Mouse (Mus musculus): ENCODE results near the gene Arsg. TPM values are rescaled to one million over a fixed set of nuclear protein-coding genes. Genes with fewer than 3 reads are reported as not detected.

The Arsg gene
- polyA plus RNA-seq, 1 experiment from 2014 or later: 3.2 TPM

GRCm38 (mm10) chr11:109460586-109460985, 12.6 kb upstream of the Arsg start:
- no peak overlapping the region for H3K9ac ChIP-seq (ENCODE audit: low read length)
- no peaks in the 10 kb centered on the region for H3K4me1 ChIP-seq (replicated peaks; ENCODE audit: control insufficient read depth, insufficient read depth)
- no peak for ATAC-seq (ENCODE audit: low FRiP score, low TSS enrichment)
- no peaks in the 10 kb centered on the region for H3K27me3 ChIP-seq (ENCODE audit: control insufficient read depth, insufficient read depth, low read length)
- no peak for DNase-seq (ENCODE audit: low spot score)
- no peaks in the 10 kb centered on the region for H3K9me3 ChIP-seq (ENCODE audit: control insufficient read depth, low read length)
- no peaks in the 10 kb centered on the region for H3K36me3 ChIP-seq (ENCODE audit: control insufficient read depth, insufficient read depth, low read length)
- no peak for TF ChIP-seq CTCF (IDR thresholded peaks at IDR 0.05; ENCODE audit: low read depth)
- no peak for TF ChIP-seq EP300 (optimal IDR thresholded peaks at IDR 0.05)
- no peak overlapping the region for H3K27ac ChIP-seq (replicated peaks)
- H3K4me3 ChIP-seq (ENCODE audit: low read depth, low read length): no peak overlapping the region
- H3K4me2 ChIP-seq (replicated peaks; ENCODE audit: low read depth): no peak overlapping the region
- 45% methylated on average over 5 of the region's 5 CpGs for WGBS

GRCm38 (mm10) chr11:109465068-109465467, 8.1 kb upstream of the Arsg start:
- H3K27ac ChIP-seq (replicated peaks): no peak overlapping the region
- ATAC-seq (ENCODE audit: low FRiP score, low TSS enrichment): no peak
- WGBS: 82% methylated on average over 4 of the region's 4 CpGs

GRCm38 (mm10) chr11:109466987-109467386, 6.2 kb upstream of the Arsg start:
- Histone ChIP-seq H3K4me3 (ENCODE audit: low read depth, low read length) (no peak overlapping the region), H3K9ac (ENCODE audit: low read length) (no peak overlapping the region), H3K4me1 (replicated peaks; ENCODE audit: control insufficient read depth, insufficient read depth) (no peaks in the 10 kb centered on the region), H3K27me3 (ENCODE audit: control insufficient read depth, insufficient read depth, low read length) (no peaks in the 10 kb centered on the region), H3K27ac (replicated peaks) (no peak overlapping the region), H3K4me2 (replicated peaks; ENCODE audit: low read depth) (no peak overlapping the region), H3K36me3 (ENCODE audit: control insufficient read depth, insufficient read depth, low read length) (no peaks in the 10 kb centered on the region), H3K9me3 (ENCODE audit: control insufficient read depth, low read length) (no peaks in the 10 kb centered on the region)
- DNase-seq (ENCODE audit: low spot score): no peak
- TF ChIP-seq CTCF (IDR thresholded peaks at IDR 0.05; ENCODE audit: low read depth) (no peak), EP300 (optimal IDR thresholded peaks at IDR 0.05) (no peak)
- WGBS: 57% methylated on average over 8 of the region's 8 CpGs
- no peak for ATAC-seq (ENCODE audit: low FRiP score, low TSS enrichment)

More at GRCm38 (mm10) chr11:109465068-109465467, 8.1 kb upstream of the Arsg start:
- no peaks in the 10 kb centered on the region for H3K27me3 ChIP-seq (ENCODE audit: control insufficient read depth, insufficient read depth, low read length)
- no peak overlapping the region for H3K4me3 ChIP-seq (ENCODE audit: low read depth, low read length)
- TF ChIP-seq EP300 (optimal IDR thresholded peaks at IDR 0.05) (no peak), CTCF (IDR thresholded peaks at IDR 0.05; ENCODE audit: low read depth) (no peak)
- no peak for DNase-seq (ENCODE audit: low spot score)
- H3K9ac ChIP-seq (ENCODE audit: low read length): no peak overlapping the region
- no peaks in the 10 kb centered on the region for H3K9me3 ChIP-seq (ENCODE audit: control insufficient read depth, low read length)
- H3K4me2 ChIP-seq (replicated peaks; ENCODE audit: low read depth): no peak overlapping the region
- no peaks in the 10 kb centered on the region for H3K4me1 ChIP-seq (replicated peaks; ENCODE audit: control insufficient read depth, insufficient read depth)
- H3K36me3 ChIP-seq (ENCODE audit: control insufficient read depth, insufficient read depth, low read length): no peaks in the 10 kb centered on the region

- Histone ChIP-seq H3K27me3 (ENCODE audit: control insufficient read depth, insufficient read depth, low read length) (no peaks in the 10 kb centered on the region), H3K9me3 (ENCODE audit: control insufficient read depth, low read length) (no peaks in the 10 kb centered on the region), H3K27ac (replicated peaks) (no peak overlapping the region), H3K36me3 (ENCODE audit: control insufficient read depth, insufficient read depth, low read length) (no peaks in the 10 kb centered on the region), H3K9ac (ENCODE audit: low read length) (no peak overlapping the region), H3K4me1 (replicated peaks; ENCODE audit: control insufficient read depth, insufficient read depth) (no peaks in the 10 kb centered on the region), H3K4me3 (ENCODE audit: low read depth, low read length) (no peak overlapping the region), H3K4me2 (replicated peaks; ENCODE audit: low read depth) (no peak overlapping the region)
- 63% methylated on average over 5 of the region's 5 CpGs for WGBS
- DNase-seq (ENCODE audit: low spot score) (no peak), ATAC-seq (ENCODE audit: low FRiP score, low TSS enrichment) (no peak)
- TF ChIP-seq CTCF (IDR thresholded peaks at IDR 0.05; ENCODE audit: low read depth) (no peak), EP300 (optimal IDR thresholded peaks at IDR 0.05) (no peak)
Measured at GRCm38 (mm10) chr11:109468133-109468532, 5.0 kb upstream of the Arsg start.

GRCm38 (mm10) chr11:109470170-109470569, 3.0 kb upstream of the Arsg start:
- no peak overlapping the region for H3K4me3 ChIP-seq (ENCODE audit: low read depth, low read length)
- no peaks in the 10 kb centered on the region for H3K27me3 ChIP-seq (ENCODE audit: control insufficient read depth, insufficient read depth, low read length)
- TF ChIP-seq EP300 (optimal IDR thresholded peaks at IDR 0.05): no peak
- no peak for TF ChIP-seq CTCF (IDR thresholded peaks at IDR 0.05; ENCODE audit: low read depth)
- H3K9ac ChIP-seq (ENCODE audit: low read length): no peak overlapping the region
- no peaks in the 10 kb centered on the region for H3K9me3 ChIP-seq (ENCODE audit: control insufficient read depth, low read length)
- no peak overlapping the region for H3K4me2 ChIP-seq (replicated peaks; ENCODE audit: low read depth)
- no peak for ATAC-seq (ENCODE audit: low FRiP score, low TSS enrichment)
- DNase-seq (ENCODE audit: low spot score): no peak
- peak overlapping the region; percentile 35; the same call in 1 of the 2 replicates for H3K27ac ChIP-seq (replicated peaks)
- H3K4me1 ChIP-seq (replicated peaks; ENCODE audit: control insufficient read depth, insufficient read depth): no peaks in the 10 kb centered on the region
- 51% methylated on average over 9 of the region's 9 CpGs for WGBS
- no peaks in the 10 kb centered on the region for H3K36me3 ChIP-seq (ENCODE audit: control insufficient read depth, insufficient read depth, low read length)

GRCm38 (mm10) chr11:109470921-109471861, 2.0 kb upstream of the Arsg start:
- DNase-seq (ENCODE audit: low spot score) (no peak), ATAC-seq (ENCODE audit: low FRiP score, low TSS enrichment) (no peak)
- Histone ChIP-seq H3K36me3 (ENCODE audit: control insufficient read depth, insufficient read depth, low read length) (no peaks in the 10 kb centered on the region), H3K4me3 (ENCODE audit: low read depth, low read length) (peak overlapping the region; percentile 75), H3K27me3 (ENCODE audit: control insufficient read depth, insufficient read depth, low read length) (no peaks in the 10 kb centered on the region), H3K27ac (replicated peaks) (peak overlapping the region; percentile 94), H3K9me3 (ENCODE audit: control insufficient read depth, low read length) (no peaks in the 10 kb centered on the region), H3K4me2 (replicated peaks; ENCODE audit: low read depth) (peak overlapping the region; percentile 97), H3K9ac (ENCODE audit: low read length) (0 out of 2 replicates have a peak overlapping the region, but pooled peaks have one; percentile 89), H3K4me1 (replicated peaks; ENCODE audit: control insufficient read depth, insufficient read depth) (no peaks in the 10 kb centered on the region)
- 35% methylated on average over 15 of the region's 15 CpGs for WGBS
- TF ChIP-seq CTCF (IDR thresholded peaks at IDR 0.05; ENCODE audit: low read depth): no peak
- TF ChIP-seq EP300 (optimal IDR thresholded peaks at IDR 0.05): no peak
